Mouse (Mus musculus) C2C12 (cell line): ENCODE results near the gene Olfr441. TPM values are rescaled to one million over a fixed set of nuclear protein-coding genes. Genes with fewer than 3 reads are reported as not detected.
"Not testable (repeated sequence)": the region's sequence is repeated elsewhere in the genome, so short reads cannot be mapped to it uniquely, and the experiment has no call there.

Experiments
- H3K27me3 ChIP-seq: one replicate; pipeline ENCODE4 v1.6.1; 2011; ENCODE audit not compliant: control insufficient read depth, insufficient read depth, insufficient read length
- H3K36me3 ChIP-seq: one replicate; pipeline ENCODE4 v1.6.1; 2011; ENCODE audit not compliant: control insufficient read depth, insufficient read depth
- H3K4me3 ChIP-seq: one replicate; pipeline ENCODE4 v1.5.1; 2011; ENCODE audit warnings: mild to moderate bottlenecking, control low read depth; ENCODE audit not compliant: poor library complexity, insufficient read depth, severe bottlenecking
- H3K79me2 ChIP-seq: one replicate; pipeline ENCODE4 v1.6.1; 2011; ENCODE audit not compliant: control insufficient read depth, insufficient read depth
- H3K79me3 ChIP-seq: one replicate; pipeline ENCODE4 v1.6.1; 2011; ENCODE audit warnings: low read depth, control low read depth
- H3ac ChIP-seq: one replicate; pipeline ENCODE3; 2011; ENCODE audit warnings: low read depth; ENCODE audit not compliant: control insufficient read depth, insufficient read length
- CEBPB ChIP-seq: IDR thresholded peaks from one replicate; pipeline ENCODE4 v1.6.1; 2011; ENCODE audit warnings: low read depth, mild to moderate bottlenecking, control low read depth, moderate library complexity
- CTCF ChIP-seq: IDR thresholded peaks from one replicate; pipeline ENCODE4 v1.5.1; 2011; ENCODE audit not compliant: control insufficient read depth, insufficient read depth, insufficient read length
- FOSL1 ChIP-seq: IDR thresholded peaks from one replicate; pipeline ENCODE4 v1.8.0; 2011; ENCODE audit warnings: mild to moderate bottlenecking, low read length; ENCODE audit not compliant: poor library complexity, insufficient read depth, severe bottlenecking
- MAX ChIP-seq: IDR thresholded peaks from one replicate; pipeline ENCODE4 v1.6.1; 2011; ENCODE audit warnings: mild to moderate bottlenecking, control low read depth
- MYOD1 ChIP-seq: IDR thresholded peaks from one replicate; pipeline ENCODE4 v1.6.1; 2011; ENCODE audit warnings: low read depth; ENCODE audit not compliant: control insufficient read depth, insufficient read length
- MYOG ChIP-seq: IDR thresholded peaks from one replicate; pipeline ENCODE4 v1.6.1; 2011; ENCODE audit not compliant: control insufficient read depth, insufficient read length; ENCODE audit errors: extremely low read depth
- USF1 ChIP-seq: IDR thresholded peaks from one replicate; pipeline ENCODE4 v1.6.1; 2011; ENCODE audit warnings: low read depth, mild to moderate bottlenecking, control low read depth, moderate library complexity
- long read RNA-seq, 2 experiments: library from polyadenylated mRNA; unstranded; transcript quantifications; one replicate each; pipeline ENCODE4 v2.0.0; 2019 to 2020
- polyA plus RNA-seq: library from polyadenylated mRNA; unstranded; fragments of >200 nt; fragmentation: generic; extraction: Trizol; gene quantifications from one replicate; pipeline ENCODE4 v1.2.1, GENCODE M21; 2012; ENCODE audit warnings: missing spikeins

The Olfr441 gene
- polyA plus RNA-seq: not detected
- long read RNA-seq, experiment 1: 0 reads
- long read RNA-seq, experiment 2: 0 reads

GRCm38 (mm10) chr6:43106069-43106468 is at the start of gene Olfr441:
TSS of gene Olfr441 (plus strand) at chr6:43106369.
- not testable (repeated sequence) for H3K4me3 ChIP-seq, H3K36me3 ChIP-seq, H3ac ChIP-seq, H3K79me2 ChIP-seq, H3K27me3 ChIP-seq, H3K79me3 ChIP-seq

DNA sequence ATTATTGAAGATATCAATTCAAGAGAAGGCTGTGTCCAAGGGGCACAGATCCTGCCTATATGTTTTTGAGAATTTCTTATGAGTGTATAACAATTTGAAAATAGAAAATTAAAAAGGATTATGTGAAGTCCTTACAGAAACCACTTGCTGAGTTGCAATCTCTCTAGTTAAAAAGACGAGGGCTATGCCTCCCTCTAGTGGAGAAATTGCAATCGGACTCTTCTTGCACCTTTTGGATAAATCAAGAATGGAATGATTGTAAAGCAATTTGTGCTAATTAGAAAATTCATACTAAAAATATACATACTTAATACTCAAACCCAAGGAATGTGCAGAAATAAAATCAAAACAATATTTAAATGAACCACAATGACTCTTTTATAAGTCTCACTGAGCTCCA is 27.4 kb upstream of the Olfr441 start:
- Histone ChIP-seq H3K79me2 (no peaks in the 10 kb centered on the region), H3K4me3 (no peak overlapping the region), H3K79me3 (no peaks in the 10 kb centered on the region), H3K36me3 (no peaks in the 10 kb centered on the region), H3ac (no peak overlapping the region), H3K27me3 (no peaks in the 10 kb centered on the region)
- TF ChIP-seq USF1: no peak
- TF ChIP-seq FOSL1: no peak
- TF ChIP-seq CTCF: no peak
- TF ChIP-seq MYOD1: no peak
- no peak for TF ChIP-seq CEBPB
- no peak for TF ChIP-seq MAX
- TF ChIP-seq MYOG: no peak

- H3K27me3 ChIP-seq, H3K4me3 ChIP-seq, H3K36me3 ChIP-seq, H3K79me2 ChIP-seq, H3K79me3 ChIP-seq, H3ac ChIP-seq: not testable (repeated sequence)
These were observed 24.8 kb upstream of the Olfr441 start for GRCm38 (mm10) chr6:43081405-43081804.

GRCm38 (mm10) chr6:43146267-43146666 is 40.1 kb downstream of the Olfr441 start, which contains the start of gene Olfr237-ps1:
TSS of gene Olfr237-ps1 (plus strand) at chr6:43146567.
- H3ac ChIP-seq, H3K36me3 ChIP-seq, H3K4me3 ChIP-seq, H3K79me2 ChIP-seq, H3K79me3 ChIP-seq, H3K27me3 ChIP-seq: not testable (repeated sequence)

- H3K79me2 ChIP-seq: no peaks in the 10 kb centered on the region
- no peak overlapping the region for H3ac ChIP-seq
- H3K27me3 ChIP-seq: no peaks in the 10 kb centered on the region
- H3K79me3 ChIP-seq: no peaks in the 10 kb centered on the region
- TF ChIP-seq USF1 (no peak), CTCF (no peak), CEBPB (no peak), MAX (no peak), MYOG (no peak), FOSL1 (no peak)
- H3K36me3 ChIP-seq: no peaks in the 10 kb centered on the region
- H3K4me3 ChIP-seq: no peak overlapping the region
These were observed 53.3 kb downstream of the Olfr441 start for GRCm38 (mm10) chr6:43159502-43159901.

GRCm38 (mm10) chr6:43162982-43163381 is 56.8 kb downstream of the Olfr441 start, which contains the start of gene Olfr437:
TSS of gene Olfr437 (plus strand) at chr6:43163282.
- Histone ChIP-seq H3K79me2 (no peaks in the 10 kb centered on the region), H3K79me3 (no peaks in the 10 kb centered on the region), H3K27me3 (no peaks in the 10 kb centered on the region), H3ac (no peak within 1 kb of the TSS), H3K36me3 (no peaks in the 10 kb centered on the region), H3K4me3 (no peak within 1 kb of the TSS)
- TF ChIP-seq MYOD1 (no peak), CEBPB (no peak), USF1 (no peak), MAX (no peak), FOSL1 (no peak), MYOG (no peak)

- Histone ChIP-seq H3K27me3 (no peaks in the 10 kb centered on the region), H3K4me3 (no peak overlapping the region), H3K79me3 (no peaks in the 10 kb centered on the region), H3ac (no peak overlapping the region), H3K36me3 (no peaks in the 10 kb centered on the region), H3K79me2 (no peaks in the 10 kb centered on the region)
- no peak for TF ChIP-seq MAX
- no peak for TF ChIP-seq FOSL1
- no peak for TF ChIP-seq MYOD1
- TF ChIP-seq MYOG: no peak
- TF ChIP-seq USF1: no peak
- no peak for TF ChIP-seq CTCF
- TF ChIP-seq CEBPB: no peak
These were observed 61.1 kb downstream of the Olfr441 start for GRCm38 (mm10) chr6:43167246-43167645.

Other genes with a start within 250 kb of the Olfr441 start
- gene Olfr448, start 215.9 kb upstream of the Olfr441 start, polyA plus RNA-seq: not detected
- not detected for gene Olfr447, start 197.5 kb upstream of the Olfr441 start, polyA plus RNA-seq
- not detected for gene Olfr446, start 185.0 kb upstream of the Olfr441 start, polyA plus RNA-seq
- not detected for gene Olfr444, start 157.3 kb upstream of the Olfr441 start, polyA plus RNA-seq
- not detected for gene Olfr237-ps1, start 40.2 kb downstream of the Olfr441 start, polyA plus RNA-seq
- gene Olfr437, start 56.9 kb downstream of the Olfr441 start, polyA plus RNA-seq: not detected
- gene Olfr13, start 65.8 kb downstream of the Olfr441 start, polyA plus RNA-seq: not detected
- not detected for gene Olfr435, start 90.8 kb downstream of the Olfr441 start, polyA plus RNA-seq
- not detected for gene Olfr434, start 106.7 kb downstream of the Olfr441 start, polyA plus RNA-seq
- gene Olfr47, start 125.2 kb downstream of the Olfr441 start, polyA plus RNA-seq: not detected
- 9.3 TPM for gene Arhgef5, start 159.2 kb downstream of the Olfr441 start, polyA plus RNA-seq
- not detected for gene Nobox, start 203.2 kb downstream of the Olfr441 start, polyA plus RNA-seq